Mouse (Mus musculus): ENCODE data around the gene Eef1akmt1.

The Eef1akmt1 gene

GRCm38 (mm10) chr14:57546557-57547021 lies 24.8 kb downstream of the Eef1akmt1 start:
- DNase-seq, result no peak

GRCm38 (mm10) chr14:57546131-57546530 lies 25.3 kb downstream of the Eef1akmt1 start:
- no peak for DNase-seq

- no peak for DNase-seq
Measured at GRCm38 (mm10) chr14:57545526-57545925, 25.9 kb downstream of the Eef1akmt1 start.

- DNase-seq, result no peak
Measured at GRCm38 (mm10) chr14:57543420-57544039, 27.9 kb downstream of the Eef1akmt1 start.

- DNase-seq, result peak; percentile 29
Measured at GRCm38 (mm10) chr14:57542231-57542630, 29.2 kb downstream of the Eef1akmt1 start.

- DNase-seq, result no peak
Measured at GRCm38 (mm10) chr14:57540683-57541082, 30.7 kb downstream of the Eef1akmt1 start.

- DNase-seq, result no peak
Measured at GRCm38 (mm10) chr14:57537261-57538015, 34.0 kb downstream of the Eef1akmt1 start.

- DNase-seq, result no peak
Measured at GRCm38 (mm10) chr14:57536820-57537219, 34.6 kb downstream of the Eef1akmt1 start.

GRCm38 (mm10) chr14:57535646-57536045 lies 35.8 kb downstream of the Eef1akmt1 start:
- DNase-seq, result no peak

- DNase-seq, result no peak
Measured at GRCm38 (mm10) chr14:57534961-57535360, 36.5 kb downstream of the Eef1akmt1 start.

- DNase-seq, result no peak
Measured at GRCm38 (mm10) chr14:57534346-57534745, 37.1 kb downstream of the Eef1akmt1 start.

GRCm38 (mm10) chr14:57533841-57534240 lies 37.6 kb downstream of the Eef1akmt1 start:
- DNase-seq, result no peak

GRCm38 (mm10) chr14:57533214-57533613 lies 38.2 kb downstream of the Eef1akmt1 start:
- DNase-seq, result peak; percentile 33

- no peak for DNase-seq
Measured at GRCm38 (mm10) chr14:57532577-57532976, 38.8 kb downstream of the Eef1akmt1 start.

- DNase-seq, result no peak
Measured at GRCm38 (mm10) chr14:57529786-57530515, 41.5 kb downstream of the Eef1akmt1 start.

GRCm38 (mm10) chr14:57529086-57529785 lies 42.2 kb downstream of the Eef1akmt1 start:
- DNase-seq, result no peak

GRCm38 (mm10) chr14:57527598-57527997 lies 43.8 kb downstream of the Eef1akmt1 start:
- no peak for DNase-seq

GRCm38 (mm10) chr14:57527122-57527521 lies 44.3 kb downstream of the Eef1akmt1 start:
- no peak for DNase-seq

GRCm38 (mm10) chr14:57526050-57526623 lies 45.3 kb downstream of the Eef1akmt1 start:
- no peak for DNase-seq

GRCm38 (mm10) chr14:57525388-57526049 lies 45.9 kb downstream of the Eef1akmt1 start:
- peak; percentile 64 for DNase-seq

- DNase-seq, result peak; percentile 16
Measured at GRCm38 (mm10) chr14:57524671-57525387, 46.6 kb downstream of the Eef1akmt1 start, which contains the start of gene Il17d. TSS of gene Il17d (plus strand) at chr14:57524777.

All from thymus, postnatal 14 days (tissue).